Mouse (Mus musculus): Measurements from ENCODE around the gene Dgkg.

Dgkg gene

DNA sequence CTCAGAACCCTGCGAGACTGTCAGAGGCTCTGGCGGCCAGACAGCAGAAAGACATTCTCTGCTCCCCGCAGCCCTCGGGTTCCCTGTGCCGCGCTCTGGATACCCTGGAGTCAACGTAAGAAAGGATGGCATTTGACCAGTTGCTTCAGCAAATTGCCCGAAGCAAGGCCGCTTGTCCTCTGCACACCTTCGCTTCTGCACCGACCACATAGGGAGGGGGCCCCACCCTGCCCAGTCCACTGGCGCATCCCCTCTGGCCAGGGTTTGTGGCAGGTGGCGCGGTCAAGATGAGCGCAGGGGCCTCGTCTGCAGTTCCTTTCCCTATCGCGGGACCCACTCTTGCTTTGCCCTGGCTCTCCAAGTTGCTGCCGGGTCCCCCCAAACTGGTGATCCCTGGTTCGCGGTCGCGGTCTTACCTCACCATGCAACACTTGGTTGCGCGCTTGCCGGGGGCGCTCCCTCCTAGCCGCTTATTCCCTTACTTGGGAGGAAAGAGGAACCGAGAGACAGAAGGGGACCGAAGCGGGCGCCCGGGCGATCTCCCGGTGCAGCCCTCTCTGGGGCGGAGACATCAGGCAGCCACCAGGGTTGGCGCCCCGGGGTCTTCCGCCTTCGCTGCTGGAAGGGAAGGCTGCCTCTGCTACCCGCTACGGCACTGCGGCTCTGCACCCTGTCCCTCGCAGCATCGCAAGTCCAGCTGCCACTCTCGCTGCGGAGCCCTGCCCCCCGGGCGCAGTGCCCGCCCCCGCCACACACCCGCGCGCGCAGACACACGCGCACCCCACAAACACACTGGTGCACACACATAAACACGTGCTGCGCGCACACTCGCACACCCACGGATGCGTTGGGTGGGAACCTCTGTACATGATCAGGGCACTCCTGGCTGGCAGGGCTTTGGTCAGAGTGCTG lies at the start of gene Dgkg:
TSS of gene Dgkg (minus strand) at position 689 of the 912 bp plus-strand sequence.
- peak; percentile 65 for DNase-seq (ENCODE audit: low spot score)

DNA sequence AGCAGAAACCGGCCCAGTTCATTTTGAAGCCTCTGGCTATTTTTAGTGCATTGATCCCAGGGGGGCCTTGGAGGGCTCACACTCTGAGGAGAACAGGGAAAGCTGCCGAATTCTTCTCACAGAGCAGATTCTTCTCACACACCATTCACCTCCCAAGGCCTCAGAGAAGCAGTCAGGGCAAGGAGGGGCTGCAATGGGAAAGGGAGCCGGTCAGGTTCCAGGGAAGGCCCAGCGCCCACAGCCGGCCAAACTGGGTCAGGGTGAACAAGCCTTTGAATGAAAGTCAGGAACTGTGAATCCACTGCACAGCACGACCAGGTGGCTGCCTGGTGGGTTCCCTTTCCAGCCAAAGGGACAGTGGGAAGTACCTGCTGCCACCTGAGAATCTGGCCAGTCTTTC lies 47.9 kb upstream of the Dgkg start:
- no peak for DNase-seq (ENCODE audit: low spot score)

DNA sequence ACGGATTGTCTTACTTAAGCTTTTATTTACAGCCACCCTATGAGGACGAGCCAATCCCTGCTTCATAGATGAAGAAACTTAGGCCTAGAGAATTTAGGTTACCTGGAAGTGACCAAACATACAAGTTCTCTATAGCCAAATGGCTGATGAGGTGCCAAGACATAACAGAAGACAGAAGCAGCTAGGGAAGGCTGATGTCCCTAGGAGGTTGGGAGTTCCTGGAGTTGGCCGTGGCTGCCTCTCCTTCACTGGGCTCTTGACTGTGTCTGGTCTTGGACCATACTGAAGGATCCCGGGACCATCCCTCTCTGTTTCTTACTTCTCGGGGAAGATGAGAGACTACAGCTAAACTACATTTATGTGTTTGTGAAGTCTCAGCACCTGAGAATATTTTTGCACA lies 47.1 kb upstream of the Dgkg start:
- DNase-seq (ENCODE audit: low spot score): no peak

DNA sequence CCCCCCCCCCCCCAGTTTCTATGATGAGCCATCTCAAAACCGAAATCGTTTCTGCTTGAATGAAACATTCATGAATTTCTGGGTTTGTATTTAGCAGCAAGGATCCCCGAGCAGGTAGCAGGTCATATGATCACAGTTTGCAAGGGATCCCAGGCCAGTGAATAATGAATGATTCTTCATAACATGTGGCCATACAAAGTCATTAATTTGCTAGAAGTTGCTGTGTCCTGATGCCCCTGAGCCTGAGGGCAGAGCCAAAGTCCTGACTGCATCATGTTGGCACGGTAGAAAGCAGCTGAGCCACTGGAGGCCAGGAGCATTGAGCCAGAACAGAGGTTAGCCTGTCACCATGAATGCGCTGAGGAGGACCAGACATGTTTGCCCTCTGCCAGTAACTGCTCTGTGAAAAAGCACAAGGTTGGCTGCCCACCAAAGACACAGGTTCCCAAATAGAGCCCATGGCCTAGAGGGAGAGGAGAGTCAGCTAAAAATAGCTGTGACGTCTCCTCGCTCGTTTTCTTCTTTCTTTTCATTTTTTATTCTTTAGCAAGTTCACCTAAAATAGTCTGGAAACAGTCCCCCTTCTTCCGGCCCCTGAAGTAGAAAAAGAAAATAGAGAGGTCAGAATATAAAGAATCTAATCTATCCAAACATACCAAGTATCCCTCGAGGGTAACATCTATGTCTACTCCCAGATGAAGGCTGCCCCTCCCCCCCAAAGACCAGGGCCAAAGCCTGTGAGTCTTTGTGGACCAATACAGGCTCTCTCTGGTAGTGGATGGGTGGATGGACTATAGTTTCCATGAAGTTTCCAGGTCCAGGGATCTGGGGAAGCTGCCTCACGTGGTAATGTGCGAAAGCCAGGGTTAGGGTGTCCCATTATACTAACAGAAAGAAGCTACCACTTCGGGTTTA lies 42.1 kb upstream of the Dgkg start:
- no peak for DNase-seq (ENCODE audit: low spot score)

DNA sequence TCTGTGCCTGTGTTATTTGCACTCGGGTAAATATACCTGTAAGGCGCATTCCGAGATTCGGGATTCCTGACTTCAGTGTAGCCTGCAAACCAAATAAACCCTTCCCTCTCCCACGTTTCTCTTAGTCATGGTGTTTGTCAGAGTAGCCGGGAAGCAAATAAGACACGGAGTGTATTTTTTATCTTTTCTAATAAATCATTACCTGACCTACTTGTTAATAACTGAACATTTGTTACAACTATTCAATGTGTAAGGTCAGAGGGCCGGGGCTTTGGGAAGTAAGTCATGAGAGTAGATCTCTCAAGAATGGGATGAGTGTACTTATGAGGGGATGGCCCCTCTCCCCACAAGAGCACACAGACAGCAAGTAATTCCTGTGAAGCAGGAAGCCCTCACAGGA lies 41.1 kb upstream of the Dgkg start:
- no peak for DNase-seq (ENCODE audit: low spot score)

DNA sequence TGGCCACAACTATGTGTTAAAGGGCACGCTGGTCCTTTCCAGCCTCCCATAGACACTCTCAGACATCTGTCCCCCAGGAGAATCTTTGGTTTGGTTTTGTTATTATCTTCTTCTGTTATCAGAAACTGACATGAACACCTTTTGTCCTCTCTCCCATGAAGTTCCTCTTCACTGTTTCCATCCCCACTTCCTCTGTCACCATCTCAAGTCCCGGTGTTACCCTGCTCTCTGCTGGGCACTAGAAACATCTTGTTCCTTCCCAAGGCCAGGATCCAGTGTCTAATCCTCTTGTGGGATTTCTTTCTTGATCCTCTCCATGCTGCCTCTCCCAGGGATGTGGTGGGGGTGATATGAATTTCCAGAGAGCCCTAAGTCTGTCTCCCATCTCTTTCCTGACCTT lies 32.6 kb upstream of the Dgkg start:
- no peak for DNase-seq (ENCODE audit: low spot score)

DNA sequence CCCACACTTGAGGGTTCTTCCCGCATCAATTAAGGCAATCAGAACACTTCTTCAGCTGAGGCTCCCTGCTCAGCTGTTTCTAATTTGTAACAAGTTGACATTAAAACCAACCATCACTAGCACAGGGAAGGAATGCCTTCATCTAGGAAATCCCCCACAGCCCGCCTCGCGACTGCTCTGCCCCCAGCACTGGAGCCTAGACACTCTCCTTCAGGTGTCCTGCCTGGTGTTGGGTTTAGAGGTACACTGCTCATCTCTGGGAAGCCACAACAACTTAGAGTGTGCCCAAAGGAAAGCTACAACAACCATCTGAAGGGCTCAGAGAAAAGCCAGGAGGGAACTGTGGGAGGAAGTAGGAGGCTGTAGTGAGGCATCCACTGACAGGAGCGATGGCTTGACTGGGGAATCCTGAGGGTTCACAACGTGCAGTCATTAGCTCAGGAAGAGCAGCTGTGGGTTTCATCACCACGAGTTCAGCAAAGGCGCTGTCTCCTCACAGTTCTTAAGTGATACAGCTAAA lies 30.8 kb upstream of the Dgkg start:
- DNase-seq (ENCODE audit: low spot score): peak; percentile 31

DNA sequence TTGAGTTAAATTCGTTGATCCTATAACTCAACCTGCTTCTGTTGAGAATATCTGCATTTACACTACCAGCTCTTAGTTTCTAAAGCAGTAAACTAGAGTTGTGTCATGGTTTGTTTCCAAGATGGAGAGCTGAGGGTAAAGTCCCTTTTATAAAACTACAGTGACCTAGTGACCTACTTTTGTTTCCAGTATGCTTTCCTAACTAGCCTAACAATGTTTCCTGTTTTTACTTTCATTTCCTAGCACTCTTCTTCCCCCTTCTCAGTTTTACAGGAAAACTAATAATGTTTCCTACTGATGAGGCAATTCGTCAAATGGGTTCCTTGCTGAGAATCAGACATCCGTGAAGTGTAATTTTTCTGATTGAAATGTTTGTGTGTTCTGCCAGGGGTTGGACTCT lies 26.6 kb upstream of the Dgkg start:
- DNase-seq (ENCODE audit: low spot score): no peak

DNA sequence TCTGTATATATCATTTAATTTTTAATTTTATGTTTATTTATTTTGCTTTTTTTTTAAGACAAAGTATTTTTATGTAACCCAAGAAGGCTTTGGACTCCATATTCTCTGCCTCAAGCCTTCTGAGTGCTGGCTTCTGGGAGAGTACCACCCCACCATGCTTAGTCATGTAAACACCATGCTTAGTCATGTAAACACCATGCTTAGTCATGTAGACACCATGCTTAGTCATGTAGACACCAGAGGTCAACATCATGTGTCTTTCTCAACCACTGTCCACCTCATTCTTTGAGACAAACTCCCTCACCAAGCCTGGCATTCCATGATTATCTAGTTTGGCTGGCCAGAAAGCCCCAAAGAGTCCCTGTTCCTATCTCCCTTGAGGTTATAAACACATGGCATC lies 25.7 kb upstream of the Dgkg start:
- no peak for DNase-seq (ENCODE audit: low spot score)

DNA sequence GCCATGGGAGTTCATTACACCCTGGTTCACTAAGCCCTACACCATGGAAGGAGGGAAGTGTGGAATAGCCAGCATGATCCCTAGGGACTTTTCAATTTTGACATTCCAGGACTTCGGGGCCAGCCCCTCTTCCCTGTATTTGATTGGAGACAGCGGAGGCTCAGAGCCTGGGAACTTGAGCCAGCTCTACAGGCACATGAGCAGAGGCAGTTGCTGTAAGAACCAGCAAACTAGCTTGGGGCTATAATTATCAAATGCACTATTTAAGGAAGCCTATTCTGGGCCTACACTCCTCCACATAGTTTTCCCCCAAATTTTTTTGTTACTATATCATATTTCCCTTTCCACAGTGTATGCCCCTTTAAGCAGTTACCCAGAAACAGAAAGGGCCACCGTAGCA lies 22.6 kb upstream of the Dgkg start:
- no peak for DNase-seq (ENCODE audit: low spot score)

DNA sequence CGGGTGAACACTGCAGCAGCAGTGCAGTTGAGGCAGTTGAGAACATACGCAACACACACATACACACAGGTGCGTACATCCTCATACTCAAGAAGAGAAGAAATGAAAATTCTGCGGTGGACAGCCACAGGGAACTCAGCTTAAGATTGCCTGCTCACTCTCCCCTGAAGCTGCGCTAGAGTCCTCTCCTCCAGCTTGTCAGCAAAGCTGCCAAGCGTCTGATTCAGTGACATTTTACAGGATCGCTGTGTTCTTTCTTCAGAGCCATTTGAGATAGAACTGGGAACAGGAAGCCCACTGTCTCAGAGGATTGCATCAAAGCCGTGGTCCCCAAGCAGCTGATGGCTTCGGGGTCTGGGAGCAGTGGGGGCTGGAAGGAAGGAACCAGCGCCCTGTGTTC lies 17.6 kb upstream of the Dgkg start:
- DNase-seq (ENCODE audit: low spot score): peak; percentile 34

DNA sequence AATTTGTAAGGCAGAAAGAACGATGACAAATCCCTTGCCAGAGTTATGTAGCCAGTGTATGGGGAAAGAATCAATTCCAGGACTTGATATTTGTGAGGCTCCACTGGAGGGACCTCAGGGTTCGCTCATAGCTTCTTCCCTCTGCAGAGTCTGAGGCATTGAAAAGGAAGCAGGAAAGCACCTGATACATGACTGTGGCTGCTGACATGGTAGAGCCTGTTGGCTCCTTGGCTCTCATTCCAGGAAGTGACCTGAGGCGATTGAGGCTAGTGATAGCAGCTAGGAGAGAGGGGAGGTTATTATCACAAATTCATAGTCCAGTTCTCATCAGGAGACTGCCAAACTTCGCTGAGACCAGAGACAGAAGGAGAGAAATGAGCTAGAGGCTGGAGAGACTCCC lies 17.1 kb upstream of the Dgkg start:
- no peak for DNase-seq (ENCODE audit: low spot score)

DNA sequence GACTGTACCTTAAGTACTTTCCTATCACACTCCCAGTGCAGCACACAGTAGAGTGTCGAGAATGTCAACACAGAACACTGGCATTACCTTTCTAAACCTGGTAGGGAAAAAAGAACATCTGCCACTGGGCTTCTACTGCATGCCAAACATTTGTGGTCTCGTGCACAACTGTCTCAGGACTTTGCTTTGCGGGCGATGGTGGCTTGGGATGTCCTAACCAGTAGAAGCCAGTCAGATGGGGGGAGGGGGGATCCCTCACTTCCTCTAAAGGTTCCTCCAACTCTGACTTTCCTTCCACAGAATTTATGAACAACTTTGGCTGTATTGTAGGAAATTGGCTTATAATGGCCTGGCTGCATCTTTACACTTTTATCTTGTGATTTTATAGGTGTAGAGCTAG lies 7.0 kb upstream of the Dgkg start:
- no peak for DNase-seq (ENCODE audit: low spot score)

DNA sequence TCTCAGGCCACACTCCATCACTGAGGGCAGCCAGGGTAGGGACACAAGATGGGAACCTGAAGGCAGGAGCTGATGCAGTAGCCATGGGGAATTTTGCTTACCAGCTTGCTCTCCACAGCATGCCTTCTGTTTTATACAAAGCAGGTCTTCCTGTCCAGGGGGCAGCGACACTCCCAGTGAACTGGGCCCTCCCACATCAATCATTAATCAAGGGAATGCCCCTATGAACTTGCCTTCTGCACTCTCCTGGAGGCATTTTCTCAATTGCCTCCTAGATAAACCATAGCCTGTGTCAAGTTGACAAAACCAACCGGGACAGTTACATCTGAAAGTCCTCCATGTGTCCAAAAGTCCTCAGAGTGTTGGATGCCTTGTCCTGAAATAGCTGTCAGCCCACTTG lies 6.1 kb upstream of the Dgkg start:
- DNase-seq (ENCODE audit: low spot score): no peak

DNA sequence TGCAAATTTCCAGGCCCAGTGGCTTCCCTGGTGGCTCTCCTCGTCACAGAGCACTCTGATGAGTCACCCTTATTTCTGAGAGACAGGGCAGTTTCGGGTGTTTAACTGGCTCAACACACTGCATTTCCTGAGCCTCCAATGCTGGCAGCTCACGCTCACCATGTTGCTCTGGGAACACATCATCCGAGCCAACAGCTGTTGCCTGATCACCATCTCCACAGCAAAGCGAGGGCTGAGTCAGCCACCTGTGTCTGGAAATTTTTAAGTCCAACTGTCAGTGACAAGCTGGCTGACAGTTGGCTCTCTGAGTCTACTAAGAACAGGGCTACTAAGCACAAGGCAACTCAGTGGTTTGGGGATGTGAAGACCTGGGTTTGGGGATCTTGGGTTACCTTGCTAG lies 4.1 kb upstream of the Dgkg start:
- DNase-seq (ENCODE audit: low spot score): peak; percentile 68

DNA sequence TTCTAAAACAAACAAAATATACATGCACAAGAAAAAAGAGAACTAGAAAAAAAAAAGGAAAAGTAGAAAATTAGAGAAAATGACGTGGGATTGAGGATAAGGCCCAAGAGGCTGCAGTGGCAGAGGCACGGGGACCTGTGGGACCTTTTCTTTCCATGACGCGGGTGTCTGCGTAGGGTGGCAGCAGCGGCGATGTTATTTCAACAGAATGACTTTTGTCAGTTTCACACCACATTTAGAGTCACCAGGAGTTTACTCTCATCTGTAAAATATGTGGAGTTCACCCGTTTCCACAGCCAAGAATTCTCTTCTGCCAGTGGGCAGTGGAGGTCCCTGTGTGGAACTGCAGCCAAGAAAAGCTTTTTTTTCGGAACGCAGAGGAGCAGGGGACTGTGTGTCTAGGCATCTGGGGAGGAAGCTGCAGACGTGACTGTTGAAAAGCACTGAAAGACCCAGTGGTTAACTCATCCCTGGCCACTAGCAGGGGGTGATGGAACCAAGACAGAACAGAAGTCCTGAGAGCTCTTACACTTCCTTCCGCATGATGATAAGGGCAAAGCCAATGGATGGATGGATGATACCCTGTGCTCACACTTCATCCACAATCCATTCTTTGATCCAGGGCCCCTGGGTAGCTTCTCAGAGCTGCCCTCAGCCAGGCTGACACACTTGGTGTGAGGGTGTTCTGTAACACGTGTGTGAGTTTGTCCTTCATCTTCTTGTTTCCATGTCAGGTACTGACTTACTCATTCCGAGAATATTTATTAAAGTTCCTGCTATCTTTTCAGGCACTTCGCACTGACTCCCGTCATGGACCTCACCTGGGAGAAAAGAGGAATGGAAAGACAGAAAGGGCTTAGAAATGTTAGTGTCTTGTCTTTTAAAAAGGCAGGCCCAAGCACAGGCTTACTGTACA lies 1.1 kb upstream of the Dgkg start:
- no peak for DNase-seq (ENCODE audit: low spot score)

DNA sequence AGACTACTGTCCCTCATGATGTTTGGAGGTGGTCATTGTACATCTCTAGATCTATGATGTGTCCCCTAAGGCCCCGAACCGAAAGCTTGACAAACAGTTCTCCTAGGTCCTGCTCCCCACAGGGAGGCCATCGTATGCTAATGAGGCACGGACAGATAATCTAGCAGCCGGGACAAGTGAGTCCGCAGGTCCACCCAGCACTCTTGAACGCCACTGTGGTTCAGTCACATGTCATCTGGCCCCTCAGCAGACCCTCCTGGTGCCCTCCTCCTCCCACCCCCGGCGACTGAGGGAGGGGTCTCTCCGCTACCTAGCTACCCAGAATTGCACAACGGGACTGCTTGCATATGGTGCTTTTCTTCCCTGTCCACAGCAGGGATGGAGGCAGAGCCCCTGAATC lies 1.2 kb downstream of the Dgkg start:
- DNase-seq (ENCODE audit: low spot score): peak; percentile 21

DNA sequence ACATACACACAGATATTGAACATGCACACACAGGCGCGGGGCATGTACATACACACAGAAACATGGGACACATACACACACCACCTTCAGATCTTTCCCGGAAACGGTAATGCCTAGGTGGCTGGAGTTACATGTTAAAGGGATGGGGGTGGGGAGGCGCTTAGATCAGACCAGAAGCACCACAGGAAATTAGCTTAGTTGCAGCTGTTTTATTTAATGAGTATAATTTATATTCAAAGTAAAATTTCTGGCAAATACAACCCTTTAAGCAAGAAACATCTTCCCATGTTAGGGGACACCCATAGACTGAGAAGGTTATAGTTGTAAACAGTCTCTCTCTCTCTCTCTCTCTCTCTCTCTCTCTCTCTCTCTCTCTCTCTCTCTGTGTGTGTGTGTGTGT lies 1.8 kb downstream of the Dgkg start:
- DNase-seq (ENCODE audit: low spot score): no peak

DNA sequence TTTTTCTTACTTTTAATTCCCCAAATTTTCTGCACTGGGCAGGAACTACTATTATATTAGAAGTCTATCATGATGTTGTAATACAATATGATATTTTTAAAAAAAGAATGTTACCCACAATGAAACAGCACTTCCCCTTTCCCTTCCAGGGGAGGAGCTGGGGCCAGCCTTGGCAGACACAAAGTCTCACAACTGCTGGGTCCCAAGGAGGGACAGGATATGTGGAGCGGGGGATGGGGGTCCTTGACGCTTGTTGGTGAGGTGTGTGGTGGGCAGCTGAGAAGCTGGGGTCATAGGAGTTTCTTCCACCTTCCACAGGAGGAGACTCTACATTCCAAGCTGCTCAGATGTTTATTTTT lies 2.6 kb downstream of the Dgkg start:
- no peak for DNase-seq (ENCODE audit: low spot score)

DNA sequence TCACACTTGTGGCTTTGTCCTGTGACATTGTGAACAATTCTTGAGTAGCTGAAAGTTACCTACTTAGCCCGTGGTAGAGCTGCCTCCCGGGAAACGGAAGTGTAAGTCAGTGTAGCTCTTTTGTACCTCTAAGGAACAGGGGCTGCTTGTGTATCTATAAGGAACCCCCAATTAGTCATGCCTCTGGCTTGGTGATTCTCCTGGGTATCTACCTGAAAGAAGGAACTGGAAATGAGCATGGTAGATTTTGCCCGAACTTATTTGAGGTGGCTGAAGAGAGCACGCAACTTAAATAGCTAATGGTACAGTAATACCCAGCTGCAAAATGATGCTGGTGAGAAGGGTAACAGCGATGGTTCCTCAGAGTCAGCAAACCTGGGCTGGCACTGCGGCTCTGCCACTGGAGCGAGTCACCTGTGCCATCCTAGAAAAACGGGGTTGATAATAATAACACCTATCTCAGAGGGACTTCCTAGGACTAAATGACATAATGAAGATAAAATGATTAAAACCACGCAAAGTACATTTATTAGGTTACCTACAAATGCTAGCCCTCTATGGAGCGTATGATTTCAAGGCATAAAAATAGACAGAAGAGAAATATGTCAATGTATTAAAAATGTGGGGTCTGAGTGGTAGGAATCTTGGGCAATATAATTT lies 3.1 kb downstream of the Dgkg start:
- DNase-seq (ENCODE audit: low spot score): no peak

DNA sequence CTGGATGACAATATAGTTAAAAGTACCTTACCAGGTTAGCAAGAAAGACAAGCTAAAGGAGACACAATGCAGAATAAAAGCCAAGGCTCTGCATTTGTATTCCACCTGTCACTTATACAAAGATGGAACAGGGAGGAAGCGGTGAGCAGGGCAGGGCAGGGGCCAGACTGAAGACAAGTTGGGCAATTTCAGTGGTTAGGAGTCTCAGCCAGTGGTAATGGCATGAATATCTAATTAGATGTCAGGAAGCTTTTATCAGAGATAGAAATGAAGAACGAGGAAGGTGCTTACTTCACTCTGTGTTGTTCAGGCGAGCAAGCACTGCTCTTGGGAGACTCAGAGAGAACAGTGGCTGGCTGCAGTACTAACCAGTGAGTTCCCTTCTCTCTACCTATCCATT lies 5.8 kb downstream of the Dgkg start:
- no peak for DNase-seq (ENCODE audit: low spot score)
